Mouse (Mus musculus) intestine, embryonic 14.5 days (tissue): ENCODE data around the gene Moxd1. TPM values are rescaled to one million over a fixed set of nuclear protein-coding genes. Genes with fewer than 3 reads are reported as not detected.

ENCODE experiments used
- ATAC-seq: fragments of 200-750 bp; cut with Nextera tagmentation; replicated peaks from 2 replicates; pipeline ENCODE4 v1.8.0; 2017; ENCODE audit warnings: low read depth, moderate number of reproducible peaks, moderate TSS enrichment, moderate library complexity; ENCODE audit not compliant: low FRiP score, low TSS enrichment
- DNase-seq: peaks from one replicate; pipeline ENCODE4 v3.0.0-alpha.2; 2018; ENCODE audit warnings: low spot score
- H3K27ac ChIP-seq: fragments of 300-500 bp; sonication (generic); 2 replicates; pipeline ENCODE4 v1.5.1; 2014; ENCODE audit warnings: low read depth, mild to moderate bottlenecking, control low read depth
- H3K27me3 ChIP-seq: fragments of 300-500 bp; sonication (generic); replicated peaks from 2 replicates; pipeline ENCODE4 v1.6.1; 2014; ENCODE audit warnings: low read length, control low read depth; ENCODE audit not compliant: control insufficient read depth, insufficient read depth
- H3K36me3 ChIP-seq: fragments of 300-500 bp; sonication (generic); 2 replicates; pipeline ENCODE4 v1.6.1; 2014; ENCODE audit warnings: low read length, control low read depth; ENCODE audit not compliant: control insufficient read depth, insufficient read depth
- H3K4me1 ChIP-seq: fragments of 300-500 bp; sonication (generic); replicated peaks from 2 replicates; pipeline ENCODE4 v1.6.1; 2014; ENCODE audit warnings: low read length, control low read depth, mixed read lengths; ENCODE audit not compliant: control insufficient read depth, insufficient read depth
- H3K4me2 ChIP-seq: fragments of 300-500 bp; sonication (generic); 2 replicates; pipeline ENCODE4 v1.6.1; 2014; ENCODE audit warnings: low read length
- H3K4me3 ChIP-seq: fragments of 300-500 bp; sonication (generic); 2 replicates; pipeline ENCODE4 v1.5.1; 2014; ENCODE audit warnings: low read depth, low read length, control low read depth, mixed read lengths
- H3K9ac ChIP-seq: fragments of 300-500 bp; sonication (generic); 2 replicates; pipeline ENCODE4 v1.6.1; 2014; ENCODE audit warnings: mild to moderate bottlenecking, low read length
- H3K9me3 ChIP-seq: fragments of 300-500 bp; sonication (generic); 2 replicates; pipeline ENCODE4 v1.6.1; 2016; ENCODE audit warnings: low read length, control low read depth; ENCODE audit not compliant: control insufficient read depth
- WGBS: fragments of 180-500 bp; shearing (Covaris S2); extraction: QIAGEN DNeasy Blood & Tissue Kit; methylation state at CpG from one replicate; pipeline ENCODE4 v1.1.7; 2014; 5-methylcytosine and 5-hydroxymethylcytosine counted together
- polyA plus RNA-seq: library from polyadenylated mRNA; unstranded; fragments of >200 nt; fragmentation: Nextera tagmentation; extraction: Ambion mirVana; gene quantifications from 2 replicates; pipeline ENCODE4 v1.2.1, GENCODE M21; 2014

Gene Moxd1
- polyA plus RNA-seq, 1 experiment from 2014 or later = 19.2 TPM

DNA sequence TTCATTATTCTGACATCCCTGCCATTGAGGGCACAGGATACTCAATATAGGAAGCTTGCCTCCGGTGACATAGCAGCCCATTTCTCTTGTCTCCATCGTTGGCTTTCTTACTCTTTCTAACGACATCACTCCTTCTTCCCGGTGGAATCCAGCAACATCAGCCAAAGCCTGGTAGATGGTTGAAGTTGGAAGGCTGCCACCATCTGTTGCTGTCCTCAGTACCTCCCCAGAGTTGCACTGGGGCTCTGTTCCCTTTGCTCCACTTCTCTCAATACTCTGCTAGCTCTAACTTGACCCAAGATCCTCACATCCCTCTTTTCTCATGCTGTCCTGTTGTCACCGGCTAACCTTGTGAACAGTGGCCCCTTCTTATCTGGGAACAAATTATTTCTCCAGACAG is 2.4 kb upstream of the Moxd1 start:
- no peaks in the 10 kb centered on the region for H3K9me3 ChIP-seq
- no peak overlapping the region for H3K4me2 ChIP-seq
- H3K4me3 ChIP-seq = no peak overlapping the region
- peaks cover 13% of the 10 kb centered on the region for H3K27me3 ChIP-seq
- no peaks in the 10 kb centered on the region for H3K36me3 ChIP-seq
- no peak overlapping the region for H3K9ac ChIP-seq
- no peaks in the 10 kb centered on the region; the same call in 1 of the 2 replicates for H3K4me1 ChIP-seq
- 71% methylated on average over 5 of the region's 5 CpGs for WGBS
- ATAC-seq = no peak
- H3K27ac ChIP-seq = no peak overlapping the region
- no peak for DNase-seq

DNA sequence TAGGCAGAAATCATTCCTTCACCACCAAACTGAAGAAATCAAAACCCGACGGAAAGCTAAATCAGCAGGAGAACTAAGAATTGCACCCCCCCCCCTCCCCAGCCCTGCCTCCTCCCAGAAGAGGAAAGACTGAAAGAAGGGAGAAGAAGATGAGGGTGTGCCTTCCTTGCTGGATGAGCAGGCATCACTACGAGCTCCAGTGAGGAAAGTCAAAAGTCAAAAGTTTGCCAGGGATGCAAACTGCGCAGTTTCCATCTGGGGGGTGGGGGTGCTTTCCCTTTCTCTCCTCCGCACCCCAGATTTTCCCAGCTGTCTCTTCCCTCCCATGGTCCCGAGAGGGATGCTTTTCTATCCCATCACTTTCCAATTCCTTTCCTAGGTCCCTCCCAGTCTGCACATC is 406 bp upstream of the Moxd1 start:
- H3K27ac ChIP-seq = no peak overlapping the region
- ATAC-seq (no peak), DNase-seq (no peak)
- no peaks in the 10 kb centered on the region; the same call in 1 of the 2 replicates for H3K4me1 ChIP-seq
- peaks cover 13% of the 10 kb centered on the region for H3K27me3 ChIP-seq
- no peak overlapping the region for H3K9ac ChIP-seq
- 17% methylated on average over 6 of the region's 6 CpGs for WGBS
- H3K4me3 ChIP-seq = peak overlapping the region; percentile 49
- no peaks in the 10 kb centered on the region for H3K36me3 ChIP-seq
- peak overlapping the region; percentile 83 for H3K4me2 ChIP-seq
- H3K9me3 ChIP-seq = no peaks in the 10 kb centered on the region

GRCm38 (mm10) chr10:24224591-24224990 is 1.3 kb downstream of the Moxd1 start:
- peaks cover 13% of the 10 kb centered on the region for H3K27me3 ChIP-seq
- 0 out of 2 replicates have a peak overlapping the region, but pooled peaks have one; percentile 49 for H3K4me3 ChIP-seq
- H3K4me2 ChIP-seq = peak overlapping the region; percentile 83
- ATAC-seq (no peak), DNase-seq (no peak)
- no peak overlapping the region for H3K9ac ChIP-seq
- no peaks in the 10 kb centered on the region for H3K9me3 ChIP-seq
- no peaks in the 10 kb centered on the region for H3K36me3 ChIP-seq
- 28% methylated on average over 8 of the region's 8 CpGs for WGBS
- H3K27ac ChIP-seq = no peak overlapping the region
- H3K4me1 ChIP-seq = no peaks in the 10 kb centered on the region

DNA sequence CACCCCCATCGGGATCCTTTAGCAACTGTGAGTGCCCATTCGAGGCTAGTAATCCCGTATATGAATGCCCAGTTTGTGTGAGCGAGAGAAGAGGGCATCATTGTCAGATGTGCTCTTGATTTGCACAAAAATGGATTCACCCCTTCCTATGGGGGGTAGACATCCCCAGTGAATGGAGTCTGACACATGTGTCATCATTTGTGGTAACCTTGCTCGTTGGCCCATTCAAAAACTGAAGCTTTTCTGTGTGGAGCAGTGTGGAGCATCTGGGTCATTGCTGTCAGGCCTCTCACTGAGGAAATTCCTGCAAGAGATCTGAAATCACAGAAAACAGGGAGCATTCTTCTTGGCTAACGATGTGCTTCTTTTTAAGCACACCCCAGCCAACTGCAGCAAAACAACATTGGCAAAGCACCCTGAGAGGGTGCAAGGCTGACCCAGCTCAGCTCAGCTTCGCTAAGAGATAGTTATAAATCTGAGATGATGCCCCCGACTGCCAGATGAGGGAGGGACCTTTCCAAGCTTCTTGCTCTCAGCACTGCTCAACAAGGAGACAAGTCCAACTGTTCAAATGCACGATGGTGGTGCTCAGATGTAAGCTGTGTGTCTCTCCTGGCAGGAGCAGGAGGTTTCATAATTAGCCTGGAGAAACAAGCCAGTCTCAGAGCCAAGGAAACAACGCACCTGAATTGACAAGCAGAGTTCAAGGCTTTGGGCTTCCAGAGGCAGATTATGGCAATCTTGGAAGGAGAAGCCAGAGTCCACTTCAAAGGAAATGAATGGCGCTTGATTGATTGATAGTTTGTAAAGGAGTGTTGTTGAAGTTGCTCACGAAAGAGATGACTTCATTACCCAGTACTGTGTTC is 5.2 kb downstream of the Moxd1 start:
- peaks cover 10% of the 10 kb centered on the region for H3K27me3 ChIP-seq
- no peaks in the 10 kb centered on the region for H3K4me1 ChIP-seq
- H3K4me2 ChIP-seq = no peak overlapping the region
- no peaks in the 10 kb centered on the region for H3K36me3 ChIP-seq
- no peak overlapping the region for H3K9ac ChIP-seq
- ATAC-seq (no peak), DNase-seq (no peak)
- H3K4me3 ChIP-seq = no peak overlapping the region
- WGBS = 63% methylated on average over 12 of the region's 12 CpGs
- no peak overlapping the region for H3K27ac ChIP-seq
- H3K9me3 ChIP-seq = no peaks in the 10 kb centered on the region

DNA sequence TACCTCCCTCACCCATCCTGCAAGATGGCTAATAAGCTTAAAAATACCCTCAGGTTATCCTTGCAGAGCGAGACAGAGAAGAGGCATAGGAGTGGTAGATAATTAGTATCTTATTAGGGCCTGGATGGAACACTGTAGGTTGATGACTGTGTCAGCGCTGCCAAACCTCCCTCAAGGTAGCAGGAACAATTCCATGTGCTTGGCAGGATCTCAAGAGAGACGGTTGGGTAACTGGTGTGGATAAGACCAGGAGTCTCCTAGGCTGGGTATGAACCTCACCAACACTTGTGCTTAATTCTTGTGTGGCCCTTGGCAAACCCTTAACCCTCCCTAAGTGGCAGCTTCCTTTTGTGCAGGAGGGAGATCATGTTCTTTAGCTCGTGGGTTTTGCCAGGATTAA is 9.0 kb downstream of the Moxd1 start:
- ATAC-seq = no peak
- H3K9ac ChIP-seq = no peak overlapping the region
- H3K9me3 ChIP-seq = no peaks in the 10 kb centered on the region
- no peak for DNase-seq
- H3K4me3 ChIP-seq = no peak overlapping the region
- no peaks in the 10 kb centered on the region for H3K36me3 ChIP-seq
- H3K4me2 ChIP-seq = no peak overlapping the region
- 80% methylated on average over 4 of the region's 4 CpGs for WGBS
- no peak overlapping the region for H3K27ac ChIP-seq
- no peaks in the 10 kb centered on the region for H3K4me1 ChIP-seq
- H3K27me3 ChIP-seq = no peaks in the 10 kb centered on the region

- DNase-seq (no peak), ATAC-seq (no peak)
- Histone ChIP-seq H3K4me1 (no peaks in the 10 kb centered on the region), H3K27ac (no peak overlapping the region), H3K4me3 (no peak overlapping the region), H3K4me2 (no peak overlapping the region), H3K9ac (no peak overlapping the region), H3K36me3 (no peaks in the 10 kb centered on the region), H3K9me3 (no peaks in the 10 kb centered on the region), H3K27me3 (no peaks in the 10 kb centered on the region)
- 68% methylated on average over 23 of the region's 23 CpGs for WGBS
Observed at GRCm38 (mm10) chr10:24235426-24236283, 12.3 kb downstream of the Moxd1 start.

GRCm38 (mm10) chr10:24246815-24247214 is 23.5 kb downstream of the Moxd1 start:
- 81% methylated on average over 4 of the region's 4 CpGs for WGBS
- Histone ChIP-seq H3K9ac (no peak overlapping the region), H3K9me3 (no peaks in the 10 kb centered on the region), H3K36me3 (no peaks in the 10 kb centered on the region), H3K27me3 (no peaks in the 10 kb centered on the region), H3K4me3 (no peak overlapping the region), H3K27ac (no peak overlapping the region), H3K4me2 (no peak overlapping the region), H3K4me1 (no peaks in the 10 kb centered on the region)
- no peak for DNase-seq
- no peak for ATAC-seq

- no peak for DNase-seq
- H3K9ac ChIP-seq = no peak overlapping the region
- H3K4me2 ChIP-seq = no peak overlapping the region
- ATAC-seq = no peak
- no peak overlapping the region for H3K27ac ChIP-seq
- H3K9me3 ChIP-seq = no peaks in the 10 kb centered on the region
- H3K4me1 ChIP-seq = no peaks in the 10 kb centered on the region
- H3K4me3 ChIP-seq = no peak overlapping the region
- H3K27me3 ChIP-seq = no peaks in the 10 kb centered on the region
- H3K36me3 ChIP-seq = no peaks in the 10 kb centered on the region
Observed at GRCm38 (mm10) chr10:24248116-24248515, 24.8 kb downstream of the Moxd1 start.
